Mouse (Mus musculus) thymus, postnatal 4 days (tissue): ENCODE data around the gene AC134908.4.

Source experiments
- DNase-seq: peaks from one replicate; pipeline ENCODE4 v3.0.0; 2021

The AC134908.4 gene

GRCm38 (mm10) chr17:25795609-25796092, at the start of gene AC134908.4:
TSS of gene AC134908.4 (minus strand) at chr17:25795659.
- DNase-seq = no peak

GRCm38 (mm10) chr17:25844396-25844901, 49.0 kb upstream of the AC134908.4 start, which contains the start of gene Rhot2:
TSS of gene Rhot2 (minus strand) at chr17:25844851.
- DNase-seq = peak; percentile 98

- DNase-seq = no peak
Measured at GRCm38 (mm10) chr17:25843636-25844395, 48.4 kb upstream of the AC134908.4 start.

- DNase-seq = no peak
Measured at GRCm38 (mm10) chr17:25843122-25843521, 47.7 kb upstream of the AC134908.4 start.

- no peak for DNase-seq
Measured at GRCm38 (mm10) chr17:25842509-25842908, 47.0 kb upstream of the AC134908.4 start.

GRCm38 (mm10) chr17:25841117-25841880, 45.8 kb upstream of the AC134908.4 start, which contains the start of gene Gm20683:
TSS of gene Gm20683 (minus strand) at chr17:25841763.
- DNase-seq = no peak

- DNase-seq = no peak
Measured at GRCm38 (mm10) chr17:25840519-25840918, 45.1 kb upstream of the AC134908.4 start.

- no peak for DNase-seq
Measured at GRCm38 (mm10) chr17:25839455-25840235, 44.2 kb upstream of the AC134908.4 start.

- no peak for DNase-seq
Measured at GRCm38 (mm10) chr17:25838904-25839303, 43.4 kb upstream of the AC134908.4 start.

GRCm38 (mm10) chr17:25837533-25837932, 42.1 kb upstream of the AC134908.4 start:
- DNase-seq = no peak

GRCm38 (mm10) chr17:25837076-25837410, 41.6 kb upstream of the AC134908.4 start, which contains the start of gene Rhbdl1:
TSS of gene Rhbdl1 (minus strand) at chr17:25837295.
- DNase-seq = peak; percentile 75

GRCm38 (mm10) chr17:25836397-25837075, 41.1 kb upstream of the AC134908.4 start:
- no peak for DNase-seq

GRCm38 (mm10) chr17:25835816-25836215, 40.4 kb upstream of the AC134908.4 start:
- no peak for DNase-seq

GRCm38 (mm10) chr17:25835301-25835700, 39.8 kb upstream of the AC134908.4 start:
- no peak for DNase-seq

GRCm38 (mm10) chr17:25834595-25835222, 39.2 kb upstream of the AC134908.4 start:
- DNase-seq = no peak

GRCm38 (mm10) chr17:25833961-25834594, 38.6 kb upstream of the AC134908.4 start:
- no peak for DNase-seq

GRCm38 (mm10) chr17:25833291-25833663, 37.8 kb upstream of the AC134908.4 start, which contains the start of gene Stub1:
TSS of gene Stub1 (minus strand) at chr17:25833404.
- DNase-seq = no peak

- peak; percentile 99 for DNase-seq
Measured at GRCm38 (mm10) chr17:25832436-25833290, 37.2 kb upstream of the AC134908.4 start.

- DNase-seq = no peak
Measured at GRCm38 (mm10) chr17:25831451-25832281, 36.2 kb upstream of the AC134908.4 start.
